Mouse (Mus musculus) erythroid progenitor cell, adult 5-6 weeks (primary cell): ENCODE measurements around the gene Vapa. TPM values are rescaled to one million over a fixed set of nuclear protein-coding genes. Genes with fewer than 3 reads are reported as not detected.
"Not testable (repeated sequence)": the region's sequence is repeated elsewhere in the genome, so short reads cannot be mapped to it uniquely, and the experiment has no call there.

ENCODE experiments used
- ATAC-seq: replicated peaks from 2 replicates; pipeline ENCODE4 v1.8.0; 2016; ENCODE audit warnings: moderate number of reproducible peaks, mild to moderate bottlenecking, moderate TSS enrichment, inconsistent platforms; ENCODE audit not compliant: poor library complexity, low FRiP score, severe bottlenecking
- total RNA-seq, 2 experiments: library from RNA; stranded (forward) in 1 of 2; stranded (reverse) in 1 of 2; fragments of 150-400 nt in 1 of 2; fragments of 186-747, 209-891 nt in 1 of 2; gene quantifications; 2 replicates each; pipeline versions ENCODE4 v1.2.3 to v1.2.4; 2015 to 2017; ENCODE audit warnings: low replicate concordance in 2 of 2

Gene Vapa
- total RNA-seq, 2 experiments from 2014 or later: 30.6 to 51.6 TPM

GRCm38 (mm10) chr17:65532381-65532780 lies 81.0 kb downstream of the Vapa start:
- not testable (repeated sequence) for ATAC-seq

Other genes starting within 250 kb of the Vapa start
- not detected in 2 replicates for gene Tmem232, start 72.8 kb downstream of the Vapa start, total RNA-seq (2015; ENCODE audit: low replicate concordance)
- not detected in 2 replicates for gene Tmem232, start 72.8 kb downstream of the Vapa start, total RNA-seq (2017; ENCODE audit: low replicate concordance)
- not detected in 2 replicates for gene Txndc2, start 28.6 kb upstream of the Vapa start, total RNA-seq (2015; ENCODE audit: low replicate concordance)
- not detected in 2 replicates for gene Txndc2, start 28.6 kb upstream of the Vapa start, total RNA-seq (2017; ENCODE audit: low replicate concordance)
- 9.4 and 10.5 TPM in 2 replicates for gene Rab31, start 159.2 kb upstream of the Vapa start, total RNA-seq (2015; ENCODE audit: low replicate concordance)
- gene Rab31, start 159.2 kb upstream of the Vapa start, total RNA-seq (2017; ENCODE audit: low replicate concordance): 7.3 and 11.9 TPM in 2 replicates
- gene Ppp4r1, start 169.0 kb upstream of the Vapa start, total RNA-seq (2015; ENCODE audit: low replicate concordance): 24.7 and 37.5 TPM in 2 replicates
- 12.0 and 23.5 TPM in 2 replicates for gene Ppp4r1, start 169.0 kb upstream of the Vapa start, total RNA-seq (2017; ENCODE audit: low replicate concordance)